Mouse (Mus musculus): ENCODE results near the gene Cysrt1.

Gene Cysrt1

GRCm38 (mm10) chr2:25267746-25268309 is 25.6 kb upstream of the Cysrt1 start:
- TF ChIP-seq CTCF (conservative IDR thresholded peaks at IDR 0.05; ENCODE audit: low read length) (no peak), NANOG (IDR thresholded peaks at IDR 0.05; ENCODE audit: borderline replicate concordance, low read length) (no peak), POU5F1 (IDR thresholded peaks at IDR 0.05; ENCODE audit: borderline replicate concordance, low read length) (no peak)
- Histone ChIP-seq H3K9me3 (ENCODE audit: low read length) (no peaks in the 10 kb centered on the region), H3K4me3 (replicated peaks; ENCODE audit: low read length) (0 out of 2 replicates have a peak overlapping the region, but pooled peaks have one; percentile 60)

GRCm38 (mm10) chr2:25267241-25267640 is 25.0 kb upstream of the Cysrt1 start:
- H3K4me3 ChIP-seq (replicated peaks; ENCODE audit: low read length), result peak overlapping the region; percentile 60
- TF ChIP-seq POU5F1 (IDR thresholded peaks at IDR 0.05; ENCODE audit: borderline replicate concordance, low read length) (no peak), CTCF (conservative IDR thresholded peaks at IDR 0.05; ENCODE audit: low read length) (no peak), NANOG (IDR thresholded peaks at IDR 0.05; ENCODE audit: borderline replicate concordance, low read length) (no peak)
- H3K36me3 ChIP-seq (ENCODE audit: insufficient read depth, low read length), result peaks cover 83% of the 10 kb centered on the region
- H3K9me3 ChIP-seq (ENCODE audit: low read length), result no peaks in the 10 kb centered on the region
- peaks cover 10% of the 10 kb centered on the region for H3K27me3 ChIP-seq (ENCODE audit: insufficient read depth, low read length)
- H3K4me1 ChIP-seq (replicated peaks; ENCODE audit: low read depth, low read length), result peaks cover 74% of the 10 kb centered on the region

More at GRCm38 (mm10) chr2:25267746-25268309, 25.6 kb upstream of the Cysrt1 start:
- H3K27me3 ChIP-seq (ENCODE audit: insufficient read depth, low read length), result peaks cover 10% of the 10 kb centered on the region
- peaks cover 77% of the 10 kb centered on the region for H3K4me1 ChIP-seq (replicated peaks; ENCODE audit: low read depth, low read length)
- H3K36me3 ChIP-seq (ENCODE audit: insufficient read depth, low read length), result peaks cover 83% of the 10 kb centered on the region

- TF ChIP-seq NANOG (IDR thresholded peaks at IDR 0.05; ENCODE audit: borderline replicate concordance, low read length) (no peak), POU5F1 (IDR thresholded peaks at IDR 0.05; ENCODE audit: borderline replicate concordance, low read length) (no peak), CTCF (conservative IDR thresholded peaks at IDR 0.05; ENCODE audit: low read length) (no peak)
- H3K4me3 ChIP-seq (replicated peaks; ENCODE audit: low read length), result peak overlapping the region; percentile 60
- no peaks in the 10 kb centered on the region for H3K9me3 ChIP-seq (ENCODE audit: low read length)
- peaks cover 82% of the 10 kb centered on the region for H3K36me3 ChIP-seq (ENCODE audit: insufficient read depth, low read length)
- peaks cover 76% of the 10 kb centered on the region for H3K4me1 ChIP-seq (replicated peaks; ENCODE audit: low read depth, low read length)
- H3K27me3 ChIP-seq (ENCODE audit: insufficient read depth, low read length), result peaks cover 10% of the 10 kb centered on the region
Observed at GRCm38 (mm10) chr2:25266720-25267119, 24.5 kb upstream of the Cysrt1 start.

GRCm38 (mm10) chr2:25265897-25266656 is 23.8 kb upstream of the Cysrt1 start:
- no peak for TF ChIP-seq NANOG (IDR thresholded peaks at IDR 0.05; ENCODE audit: borderline replicate concordance, low read length)
- no peak for TF ChIP-seq CTCF (conservative IDR thresholded peaks at IDR 0.05; ENCODE audit: low read length)
- no peak for TF ChIP-seq POU5F1 (IDR thresholded peaks at IDR 0.05; ENCODE audit: borderline replicate concordance, low read length)
- peaks cover 10% of the 10 kb centered on the region for H3K27me3 ChIP-seq (ENCODE audit: insufficient read depth, low read length)
- peaks cover 75% of the 10 kb centered on the region for H3K4me1 ChIP-seq (replicated peaks; ENCODE audit: low read depth, low read length)
- H3K9me3 ChIP-seq (ENCODE audit: low read length), result no peaks in the 10 kb centered on the region
- peak overlapping the region; percentile 60 for H3K4me3 ChIP-seq (replicated peaks; ENCODE audit: low read length)
- peaks cover 76% of the 10 kb centered on the region for H3K36me3 ChIP-seq (ENCODE audit: insufficient read depth, low read length)

- Histone ChIP-seq H3K27me3 (ENCODE audit: insufficient read depth, low read length) (peaks cover 10% of the 10 kb centered on the region), H3K9me3 (ENCODE audit: low read length) (no peaks in the 10 kb centered on the region), H3K36me3 (ENCODE audit: insufficient read depth, low read length) (peaks cover 64% of the 10 kb centered on the region), H3K4me3 (replicated peaks; ENCODE audit: low read length) (peak overlapping the region; percentile 95), H3K4me1 (replicated peaks; ENCODE audit: low read depth, low read length) (peaks cover 64% of the 10 kb centered on the region)
- TF ChIP-seq NANOG (IDR thresholded peaks at IDR 0.05; ENCODE audit: borderline replicate concordance, low read length) (no peak), CTCF (conservative IDR thresholded peaks at IDR 0.05; ENCODE audit: low read length) (no peak)
Observed at GRCm38 (mm10) chr2:25264851-25265250, 22.6 kb upstream of the Cysrt1 start.

GRCm38 (mm10) chr2:25264286-25264660 is 22.0 kb upstream of the Cysrt1 start:
- Histone ChIP-seq H3K9me3 (ENCODE audit: low read length) (no peaks in the 10 kb centered on the region), H3K4me3 (replicated peaks; ENCODE audit: low read length) (peak overlapping the region; percentile 95), H3K4me1 (replicated peaks; ENCODE audit: low read depth, low read length) (peaks cover 63% of the 10 kb centered on the region), H3K27me3 (ENCODE audit: insufficient read depth, low read length) (peaks cover 10% of the 10 kb centered on the region), H3K36me3 (ENCODE audit: insufficient read depth, low read length) (peaks cover 58% of the 10 kb centered on the region)
- TF ChIP-seq POU5F1 (IDR thresholded peaks at IDR 0.05; ENCODE audit: borderline replicate concordance, low read length) (no peak), NANOG (IDR thresholded peaks at IDR 0.05; ENCODE audit: borderline replicate concordance, low read length) (no peak), CTCF (conservative IDR thresholded peaks at IDR 0.05; ENCODE audit: low read length) (no peak)

GRCm38 (mm10) chr2:25263623-25264285 is 21.5 kb upstream of the Cysrt1 start:
- peak overlapping the region; percentile 95 for H3K4me3 ChIP-seq (replicated peaks; ENCODE audit: low read length)
- TF ChIP-seq CTCF (conservative IDR thresholded peaks at IDR 0.05; ENCODE audit: low read length) (no peak), POU5F1 (IDR thresholded peaks at IDR 0.05; ENCODE audit: borderline replicate concordance, low read length) (no peak), NANOG (IDR thresholded peaks at IDR 0.05; ENCODE audit: borderline replicate concordance, low read length) (no peak)
- H3K4me1 ChIP-seq (replicated peaks; ENCODE audit: low read depth, low read length), result peaks cover 64% of the 10 kb centered on the region
- no peaks in the 10 kb centered on the region for H3K9me3 ChIP-seq (ENCODE audit: low read length)
- H3K36me3 ChIP-seq (ENCODE audit: insufficient read depth, low read length), result peaks cover 53% of the 10 kb centered on the region
- H3K27me3 ChIP-seq (ENCODE audit: insufficient read depth, low read length), result peaks cover 10% of the 10 kb centered on the region
